Mouse (Mus musculus) neural tube, embryonic 10.5 days (tissue): ENCODE results near the gene Ddx43.

ENCODE experiments used
- DNase-seq: peaks from one replicate; pipeline ENCODE4 v3.0.0-alpha.2; 2017; ENCODE audit warnings: low spot score; ENCODE audit errors: extremely low spot score

Ddx43 gene

GRCm38 (mm10) chr9:78442579-78443392, 47.2 kb downstream of the Ddx43 start, which contains the start of gene Cgas:
Gene Cgas, minus strand, starts transcription at chr9:78443237.
- DNase-seq = peak; percentile 65

- DNase-seq = peak; percentile 20
These were observed 52.0 kb downstream of the Ddx43 start for GRCm38 (mm10) chr9:78447606-78447972.

GRCm38 (mm10) chr9:78447973-78448873, 52.6 kb downstream of the Ddx43 start, which contains the start of the genes Mto1 and Gm17324:
Gene Mto1, plus strand, starts transcription at chr9:78448208.
Gene Gm17324, minus strand, starts transcription at chr9:78448786.
- peak; percentile 93 for DNase-seq

GRCm38 (mm10) chr9:78450404-78450803, 54.8 kb downstream of the Ddx43 start:
- no peak for DNase-seq

- DNase-seq = no peak
These were observed 55.8 kb downstream of the Ddx43 start for GRCm38 (mm10) chr9:78451382-78451781.

GRCm38 (mm10) chr9:78457026-78457425, 61.4 kb downstream of the Ddx43 start:
- no peak for DNase-seq

GRCm38 (mm10) chr9:78463337-78463736, 67.8 kb downstream of the Ddx43 start:
- DNase-seq = no peak

- no peak for DNase-seq
These were observed 70.1 kb downstream of the Ddx43 start for GRCm38 (mm10) chr9:78465725-78466124.
